ENCODE assay signal across 9 mouse cellular contexts in the genomic region with DNA sequence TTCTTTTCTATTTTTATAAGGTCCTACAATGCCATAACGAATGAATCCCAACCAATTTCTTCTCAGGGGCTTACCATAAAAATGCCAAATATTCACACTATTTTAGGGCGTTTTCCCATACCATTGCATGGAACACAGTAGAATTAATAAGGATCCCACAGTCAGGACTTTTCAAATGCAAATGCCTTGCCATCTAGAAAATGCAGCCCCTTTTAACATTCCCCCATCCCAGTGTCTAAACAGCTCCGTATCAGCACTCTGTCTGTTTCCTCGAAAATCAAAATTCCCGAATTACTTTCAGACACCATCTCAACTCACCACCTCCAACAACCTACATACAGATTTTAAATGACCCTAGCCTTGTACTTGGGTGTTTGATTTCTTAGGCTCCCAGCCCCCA. TPM values are rescaled to one million over a fixed set of nuclear protein-coding genes. Genes with fewer than 3 reads are reported as not detected.
DNase-seq lines count a peak whose midpoint lies in the region; ATAC-seq lines count a peak whose summit lies in the region.
"Had no signal": no experiment of that assay in that cellular context is flagged by ENCODE, and none has a peak within 500 bp of the region (broad histone marks: within the 10 kb centered on the region; RNA-seq: fewer than 3 reads in every experiment).

No protein-coding gene starts in this region.

- 18% methylated on average over 5 of the region's 5 CpGs for WGBS in heart, embryonic 13.5 days
- WGBS in hindbrain, embryonic 11.5 days, result 18% methylated on average over 5 of the region's 5 CpGs
- 90% methylated on average over 5 of the region's 5 CpGs for WGBS in macrophage (ENCODE audit: missing documents)

- intact Hi-C loops in heart, postnatal 14 days (cut with DNase I), result loop anchor here (2.0 kb wide), 2 partner anchors 86 to 90 kb away; a partner anchor contains a TSS

- H3K9ac ChIP-seq in heart, embryonic 13.5 days, result peak overlapping the region; percentile 98
- H3K9ac ChIP-seq in hindbrain, embryonic 11.5 days (ENCODE audit: low read depth, low read length), result peak overlapping the region; percentile 91; the same call in 1 of the 2 replicates

- H3K4me2 ChIP-seq in heart, embryonic 13.5 days, result peak overlapping the region; percentile 90
- peak overlapping the region; percentile 83 for H3K4me2 ChIP-seq in hindbrain, embryonic 11.5 days (replicated peaks; ENCODE audit: low read depth, low read length)

- H3K9me3 ChIP-seq in heart, embryonic 13.5 days, result no peaks in the 10 kb centered on the region
- no peaks in the 10 kb centered on the region for H3K9me3 ChIP-seq in hindbrain, embryonic 11.5 days (ENCODE audit: control insufficient read depth, low read length)

- peaks cover 55% of the 10 kb centered on the region for H3K79me2 ChIP-seq in macrophage (ENCODE audit: inconsistent target)

- H3K36me3 ChIP-seq in heart, embryonic 13.5 days, result peaks cover 19% of the 10 kb centered on the region
- H3K36me3 ChIP-seq in hindbrain, embryonic 11.5 days (ENCODE audit: control insufficient read depth, insufficient read depth, low read length), result no peaks in the 10 kb centered on the region
- H3K36me3 ChIP-seq in macrophage (ENCODE audit: inconsistent target), result no peaks in the 10 kb centered on the region

- H3K27me3 ChIP-seq in heart, embryonic 13.5 days (replicated peaks), result no peaks in the 10 kb centered on the region
- no peaks in the 10 kb centered on the region for H3K27me3 ChIP-seq in hindbrain, embryonic 11.5 days (ENCODE audit: control insufficient read depth, insufficient read depth, low read length)

- peak overlapping the region; percentile 80 for H3K4me3 ChIP-seq in heart, embryonic 13.5 days
- H3K4me3 ChIP-seq in hindbrain, embryonic 11.5 days (ENCODE audit: low read depth, low read length), result peak overlapping the region; percentile 59
- H3K4me3 ChIP-seq in macrophage (ENCODE audit: inconsistent target), result peak overlapping the region; percentile 56

- H3K27ac ChIP-seq in heart, embryonic 13.5 days (replicated peaks), result peak overlapping the region; percentile 99
- H3K27ac ChIP-seq in hindbrain, embryonic 11.5 days (ENCODE audit: low read depth, low read length), result 0 out of 2 replicates have a peak overlapping the region, but pooled peaks have one; percentile 98
- no peak overlapping the region for H3K27ac ChIP-seq in macrophage

- ATAC-seq in heart, embryonic 13.5 days (ENCODE audit: extremely low read depth, insufficient number of reproducible peaks, low FRiP score, low TSS enrichment), result no peak
- no peak for ATAC-seq in hindbrain, embryonic 11.5 days (ENCODE audit: low FRiP score)
- ATAC-seq in megakaryocyte-erythroid progenitor cell, adult 5-6 weeks (replicated peaks; ENCODE audit: low FRiP score, low TSS enrichment, poor library complexity, severe bottlenecking), result no peak

- no peak for DNase-seq in heart, postnatal 14 days
- DNase-seq in R1 (ENCODE audit: low read depth, low spot score), result peak; percentile 55
- no peak for DNase-seq in hindbrain, embryonic 11.5 days (ENCODE audit: low spot score)
- DNase-seq in T-cell, adult 2 months (ENCODE audit: low spot score), result no peak
- no peak for DNase-seq in cerebellum, postnatal 25 days
- DNase-seq: thymus, adult 2 months had no signal

- H3K4me1 ChIP-seq in heart, embryonic 13.5 days, result peaks cover 50% of the 10 kb centered on the region
- H3K4me1 ChIP-seq in hindbrain, embryonic 11.5 days (replicated peaks; ENCODE audit: control insufficient read depth, insufficient read depth, low read length), result no peaks in the 10 kb centered on the region; the same call in 1 of the 2 replicates

RNA-seq across cellular contexts. Expression of a gene that starts 1.3 kb away (rescaled TPM):
- 22.9 and 32.9 TPM in 2 replicates for polyA plus RNA-seq in heart, embryonic 13.5 days (2015; fragmentation: Nextera tagmentation; extraction: Ambion mirVana)
- 100 to 1,000 TPM in 1 of 2 experiments, 10 to 100 TPM in 1; 95.6 to 104 TPM for total RNA-seq in heart, postnatal 14 days (2021)
- 14.5 and 17.4 TPM in 2 replicates for polyA plus RNA-seq in hindbrain, embryonic 11.5 days (2014; fragmentation: Nextera tagmentation; extraction: Ambion mirVana)
- total RNA-seq in macrophage (2018; cell fraction: chromatin; rRNA removed), result 100 to 1,000 TPM in 3 of 26 experiments, 10 to 100 TPM in 23; 17.3 to 115 (median 54.7) TPM
- total RNA-seq in macrophage (2018; cell fraction: cytosol; rRNA removed), result 10 to 100 TPM; 12.8 to 30.4 (median 19.6) TPM
- 10 to 100 TPM; 13.3 to 57.2 (median 30.5) TPM for total RNA-seq in macrophage (2018; cell fraction: nucleus; rRNA removed)
- 14.0 to 19.7 TPM (median 18.0 TPM) in 3 replicates for polyA plus RNA-seq in macrophage (2018)
- 15.0 and 21.6 TPM in 2 replicates for total RNA-seq in megakaryocyte-erythroid progenitor cell, adult 5-6 weeks (2014; fragmentation: Nextera tagmentation)
- total RNA-seq in megakaryocyte-erythroid progenitor cell, adult 5-6 weeks (2017), result 24.7 and 35.3 TPM in 2 replicates
